In the genomic region with DNA sequence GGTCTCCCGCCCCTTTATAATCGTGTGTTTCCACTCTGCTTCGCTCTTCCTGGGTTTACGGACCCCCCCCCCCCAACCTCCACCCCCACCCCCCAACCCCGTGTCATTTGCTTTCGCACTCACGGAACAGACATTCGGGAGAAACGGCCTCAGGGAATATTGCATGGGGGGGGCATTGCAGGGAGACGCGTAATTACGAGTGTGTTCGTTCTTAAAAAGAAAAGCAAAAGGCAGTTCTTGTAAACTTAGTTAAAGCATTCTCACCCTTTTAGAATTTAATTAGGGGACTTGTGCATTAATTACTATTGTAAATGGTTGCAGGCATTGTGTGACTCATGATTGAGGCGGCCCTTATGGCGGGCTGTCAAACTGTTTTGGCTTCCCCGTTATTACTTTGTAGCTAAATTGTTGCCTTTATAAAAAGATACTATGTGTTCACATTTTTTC, we compare ENCODE assay signal across 8 mouse cellular contexts. TPM values are rescaled to one million over a fixed set of nuclear protein-coding genes. Genes with fewer than 3 reads are reported as not detected.
DNase-seq lines count a peak whose midpoint lies in the region; ATAC-seq and TF ChIP-seq lines count a peak whose summit lies in the region.

No protein-coding gene starts in this region.

- TF ChIP-seq POLR2A in cortical plate, adult 2 months (IDR thresholded peaks at IDR 0.05; ENCODE audit: extremely low read depth, insufficient read depth, low read length): no peak
- no peak for TF ChIP-seq POLR2A in olfactory bulb, adult 2 months (IDR thresholded peaks at IDR 0.05; ENCODE audit: insufficient read depth, low read depth, low read length)

- 3% methylated on average over 16 of the region's 16 CpGs for WGBS in heart, embryonic 10.5 days
- 2% methylated on average over 16 of the region's 16 CpGs for WGBS in hindbrain, embryonic 11.5 days
- 1% methylated on average over 16 of the region's 16 CpGs for WGBS in olfactory bulb, adult 2 months

- H3K4me2 ChIP-seq in hindbrain, embryonic 11.5 days (replicated peaks; ENCODE audit: low read depth, low read length): peak overlapping the region; percentile 60

- peak overlapping the region; percentile 100 for H3K27ac ChIP-seq in heart, embryonic 10.5 days
- H3K27ac ChIP-seq in cortical plate, adult 2 months (ENCODE audit: insufficient read depth, low read length): no peak overlapping the region
- H3K27ac ChIP-seq in hindbrain, embryonic 11.5 days (ENCODE audit: low read depth, low read length): peak overlapping the region; percentile 97
- 0 out of 2 replicates have a peak overlapping the region, but pooled peaks have one; percentile 96 for H3K27ac ChIP-seq in olfactory bulb, adult 2 months (ENCODE audit: insufficient read depth, low read depth, low read length)

- TF ChIP-seq CTCF in E14TG2a.4 (conservative IDR thresholded peaks at IDR 0.05; ENCODE audit: low read length): no peak
- no peak for TF ChIP-seq CTCF in cortical plate, adult 2 months (IDR thresholded peaks at IDR 0.05; ENCODE audit: extremely low read depth, insufficient read depth, low read length)
- TF ChIP-seq CTCF in olfactory bulb, adult 2 months (IDR thresholded peaks at IDR 0.05; ENCODE audit: insufficient read depth, low read depth, low read length): no peak

- H3K4me3 ChIP-seq in heart, embryonic 10.5 days: peak overlapping the region; percentile 99
- peak overlapping the region; percentile 94 for H3K4me3 ChIP-seq in E14TG2a.4 (replicated peaks; ENCODE audit: low read length)
- H3K4me3 ChIP-seq in cortical plate, adult 2 months (ENCODE audit: insufficient read depth, low read length): peak overlapping the region; percentile 77
- peak overlapping the region; percentile 99 for H3K4me3 ChIP-seq in hindbrain, embryonic 11.5 days (ENCODE audit: low read depth, low read length)
- H3K4me3 ChIP-seq in olfactory bulb, adult 2 months (ENCODE audit: insufficient read depth, low read depth, low read length): peak overlapping the region; percentile 93

- H3K4me1 ChIP-seq in heart, embryonic 10.5 days: peaks cover 27% of the 10 kb centered on the region; the same call in 1 of the 2 replicates
- peaks cover 44% of the 10 kb centered on the region for H3K4me1 ChIP-seq in E14TG2a.4 (replicated peaks; ENCODE audit: low read depth, low read length)
- H3K4me1 ChIP-seq in cortical plate, adult 2 months (ENCODE audit: control insufficient read depth, insufficient read depth, low read length): peaks cover 2% of the 10 kb centered on the region; the same call in 1 of the 2 replicates
- no peaks in the 10 kb centered on the region for H3K4me1 ChIP-seq in hindbrain, embryonic 11.5 days (replicated peaks; ENCODE audit: control insufficient read depth, insufficient read depth, low read length)
- peaks cover 2% of the 10 kb centered on the region; the same call in 1 of the 2 replicates for H3K4me1 ChIP-seq in olfactory bulb, adult 2 months (ENCODE audit: control insufficient read depth, insufficient read depth, low read length)

- no peaks in the 10 kb centered on the region for H3K9me3 ChIP-seq in heart, embryonic 10.5 days
- H3K9me3 ChIP-seq in E14TG2a.4 (ENCODE audit: low read length): no peaks in the 10 kb centered on the region
- no peaks in the 10 kb centered on the region for H3K9me3 ChIP-seq in hindbrain, embryonic 11.5 days (ENCODE audit: control insufficient read depth, low read length)

- intact Hi-C loops in heart, postnatal 25 days (cut with DNase I): loop anchor here (5.0 kb wide), 1 partner anchor 38 kb away; no protein-coding TSS in a partner anchor

- peaks cover 13% of the 10 kb centered on the region for H3K36me3 ChIP-seq in heart, embryonic 10.5 days
- H3K36me3 ChIP-seq in E14TG2a.4 (ENCODE audit: insufficient read depth, low read length): peaks cover 32% of the 10 kb centered on the region
- no peaks in the 10 kb centered on the region for H3K36me3 ChIP-seq in hindbrain, embryonic 11.5 days (ENCODE audit: control insufficient read depth, insufficient read depth, low read length)

- no peaks in the 10 kb centered on the region for H3K27me3 ChIP-seq in heart, embryonic 10.5 days (ENCODE audit: insufficient read depth, poor library complexity, severe bottlenecking)
- H3K27me3 ChIP-seq in E14TG2a.4 (ENCODE audit: insufficient read depth, low read length): no peaks in the 10 kb centered on the region
- no peaks in the 10 kb centered on the region for H3K27me3 ChIP-seq in hindbrain, embryonic 11.5 days (ENCODE audit: control insufficient read depth, insufficient read depth, low read length)

- peak; percentile 66 for DNase-seq in heart, embryonic 10.5 days (ENCODE audit: low spot score)
- no peak for DNase-seq in heart, postnatal 25 days (ENCODE audit: low spot score)
- no peak for DNase-seq in hindbrain, embryonic 11.5 days (ENCODE audit: low spot score)
- peak; percentile 49 to 55 for DNase-seq in layer of hippocampus, postnatal 36 days
- DNase-seq in spleen, adult 12 weeks (ENCODE audit: low spot score): no peak

- peak overlapping the region; percentile 98 for H3K9ac ChIP-seq in hindbrain, embryonic 11.5 days (ENCODE audit: low read depth, low read length)

- peak; percentile 62; the same call in 1 of the 2 replicates for ATAC-seq in hindbrain, embryonic 11.5 days (ENCODE audit: low FRiP score)

RNA-seq across cellular contexts. Expression of a gene that starts 1.1 kb away (rescaled TPM):
- 39.9 and 51.2 TPM in 2 replicates for polyA plus RNA-seq in heart, embryonic 10.5 days (2016; fragmentation: Nextera tagmentation; extraction: Ambion mirVana)
- total RNA-seq in heart, postnatal 25 days (2021): 10 to 100 TPM; 33.1 to 33.3 TPM
- 55.6 and 56.1 TPM in 2 replicates for polyA plus RNA-seq in cortical plate, adult 2 months (2012; rRNA removed)
- polyA plus RNA-seq in hindbrain, embryonic 11.5 days (2014; fragmentation: Nextera tagmentation; extraction: Ambion mirVana): 44.0 and 61.3 TPM in 2 replicates
- 10 to 100 TPM; 44.6 to 49.9 TPM for total RNA-seq in layer of hippocampus, postnatal 36 days (2021)
- 45.8 and 189 TPM in 2 replicates for polyA plus RNA-seq in olfactory bulb, adult 2 months (2012; ENCODE audit: insufficient read depth, insufficient read length, low replicate concordance, missing spikeins)

Comparison
In these comparisons a context has a peak if more than half of its experiments do, and no peak if none do; other contexts are left out.
1. DNase-seq: peak in heart, embryonic 10.5 days (single experiment) and layer of hippocampus, postnatal 36 days (2 of 2); none in heart, postnatal 25 days (single experiment), hindbrain, embryonic 11.5 days (single experiment) and spleen, adult 12 weeks (single experiment).
2. Peak in every context shown above with its lines, with median percentiles within 50 percentile points of each other: H3K4me3 ChIP-seq.